Mouse (Mus musculus) induced T-regulatory cell, adult 2 months (primary cell): ENCODE results near the gene Glud1.

Source experiments
- DNase-seq: peaks from one replicate; pipeline ENCODE4 v3.0.0-alpha.2; 2012; ENCODE audit warnings: low read depth

Glud1 gene

DNA sequence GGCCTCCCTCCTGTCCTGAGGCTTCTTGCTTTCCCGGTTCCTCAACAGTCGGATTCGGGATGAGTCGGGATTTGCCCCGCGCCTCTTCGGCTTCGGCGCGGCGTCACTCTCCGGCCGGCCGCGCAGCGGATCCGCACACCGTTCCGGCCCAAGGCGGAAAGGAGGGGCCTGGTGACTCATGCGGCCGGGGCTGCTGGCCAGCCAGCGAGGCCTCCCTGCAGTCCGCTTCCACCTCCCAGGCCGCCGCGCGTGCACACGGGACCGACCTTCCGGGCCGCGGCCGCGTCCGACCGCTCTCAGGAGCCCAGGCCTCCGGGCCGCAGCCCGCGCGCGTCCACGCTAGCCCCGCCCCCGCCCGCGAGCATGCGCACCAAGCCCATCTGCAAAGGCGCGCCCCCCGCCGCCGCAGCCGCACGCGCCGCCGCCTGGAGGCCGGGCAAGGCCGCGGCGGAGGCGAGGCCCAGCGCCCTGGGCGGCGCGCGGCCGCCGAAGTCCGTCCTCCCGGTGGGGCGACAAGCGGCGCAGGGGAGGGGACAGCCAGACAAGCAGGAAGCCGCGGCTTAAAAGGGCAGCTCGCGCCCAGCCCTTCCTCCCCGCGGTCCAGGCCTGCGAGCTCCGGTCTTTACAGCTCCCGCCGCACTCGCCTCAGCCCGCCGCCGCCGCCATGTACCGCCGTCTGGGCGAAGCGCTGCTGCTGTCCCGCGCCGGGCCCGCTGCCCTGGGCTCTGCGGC, at the start of gene Glud1, which contains the start of gene Shld2:
Gene Glud1, plus strand, starts transcription at position 494 of the 732 bp plus-strand sequence.
Gene Shld2, minus strand, starts transcription at position 260 of the 732 bp plus-strand sequence.
- DNase-seq: peak; percentile 93

DNA sequence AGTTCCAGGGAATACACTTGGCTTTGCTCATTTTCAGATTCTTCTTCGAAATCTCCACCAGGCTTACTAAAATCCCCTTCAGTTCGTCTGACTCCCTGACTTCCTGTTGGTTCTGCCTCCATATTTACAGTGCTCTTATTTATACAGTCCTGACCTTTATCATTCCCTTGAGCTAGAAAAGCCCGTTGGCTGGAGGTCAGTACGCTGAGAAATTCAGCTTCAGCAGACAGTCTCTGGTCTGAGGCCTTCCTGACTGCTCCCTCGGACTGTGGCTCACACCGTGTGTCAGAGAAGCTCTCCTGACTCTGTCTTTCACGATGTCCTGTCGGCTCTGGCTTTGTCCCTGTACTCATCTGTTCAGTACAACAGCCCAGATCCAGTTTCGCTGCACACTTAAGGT, 42.5 kb upstream of the Glud1 start:
- DNase-seq: no peak

DNA sequence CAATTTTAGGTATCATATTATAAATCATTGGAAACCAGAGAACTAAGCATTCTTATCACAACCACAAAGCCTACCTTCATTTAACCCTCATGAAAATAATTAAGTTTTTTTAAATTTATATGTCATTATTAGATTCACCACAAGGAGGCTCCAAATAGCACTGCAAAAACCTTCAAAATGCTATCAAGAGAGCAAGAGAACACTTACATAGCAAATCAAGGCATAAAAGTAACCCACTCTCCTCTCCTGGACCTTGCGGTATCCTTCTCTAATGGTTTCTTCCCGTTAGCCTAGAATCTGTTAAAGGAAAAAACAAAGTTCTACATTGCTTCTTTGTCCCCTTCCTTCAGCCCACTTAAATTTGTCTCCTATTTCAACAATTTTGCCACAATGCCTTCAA, 37.2 kb upstream of the Glud1 start:
- DNase-seq: peak; percentile 72

DNA sequence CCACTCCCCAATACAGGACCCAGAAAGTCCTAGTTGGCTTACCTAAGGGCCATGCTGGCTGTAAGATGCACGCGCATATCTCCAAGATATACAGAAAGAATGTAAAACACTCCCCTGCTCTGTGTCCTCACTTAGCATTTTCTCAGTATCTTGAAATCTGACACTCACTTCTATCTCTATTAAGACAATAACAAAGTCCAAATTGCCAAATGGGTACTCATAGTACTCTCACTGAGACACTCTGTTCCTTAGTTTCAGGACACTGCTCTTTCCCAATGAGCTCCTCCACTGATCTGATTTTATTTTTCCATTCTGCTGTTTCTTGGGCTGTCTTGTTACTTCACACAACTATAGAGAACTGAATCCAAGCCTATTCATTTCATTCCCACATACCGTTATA, 36.4 kb upstream of the Glud1 start:
- DNase-seq: no peak

DNA sequence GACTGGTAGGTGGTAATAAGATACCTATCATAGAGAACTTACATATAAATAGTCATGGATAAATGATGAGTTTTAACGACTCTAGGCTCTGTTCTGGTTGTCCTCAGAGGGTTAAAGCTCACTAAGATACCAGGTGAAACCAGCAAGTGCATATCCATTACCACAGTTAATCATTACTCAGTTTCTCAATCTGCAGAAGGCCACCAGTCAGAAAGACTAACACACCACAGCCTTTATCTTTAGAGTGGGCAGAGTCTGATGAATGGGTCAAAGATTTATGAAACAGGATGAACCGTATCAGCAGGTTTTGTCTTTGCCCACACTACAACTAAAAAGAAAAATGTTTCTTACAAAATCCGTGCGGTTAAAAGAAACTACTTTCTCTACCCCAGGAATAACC, 35.3 kb upstream of the Glud1 start:
- DNase-seq: no peak

DNA sequence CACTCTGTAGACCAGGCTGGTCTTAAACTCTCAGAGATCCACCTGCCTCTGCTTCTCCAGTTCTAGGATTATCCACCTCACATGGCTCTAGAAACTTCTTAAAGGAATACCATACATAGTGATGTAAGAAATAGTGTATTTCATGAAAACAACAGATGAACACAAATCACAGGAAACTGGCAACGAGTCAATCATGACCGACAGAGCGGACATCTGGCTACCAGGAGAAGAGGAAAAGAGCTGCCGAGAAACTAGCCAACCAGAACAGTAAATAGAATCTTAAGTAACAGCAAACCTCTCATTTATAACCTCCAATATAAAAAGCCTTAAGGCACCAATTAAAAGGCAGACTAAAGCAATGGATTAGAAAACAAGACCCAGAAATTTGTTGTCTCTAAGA, 30.8 kb upstream of the Glud1 start:
- DNase-seq: no peak

DNA sequence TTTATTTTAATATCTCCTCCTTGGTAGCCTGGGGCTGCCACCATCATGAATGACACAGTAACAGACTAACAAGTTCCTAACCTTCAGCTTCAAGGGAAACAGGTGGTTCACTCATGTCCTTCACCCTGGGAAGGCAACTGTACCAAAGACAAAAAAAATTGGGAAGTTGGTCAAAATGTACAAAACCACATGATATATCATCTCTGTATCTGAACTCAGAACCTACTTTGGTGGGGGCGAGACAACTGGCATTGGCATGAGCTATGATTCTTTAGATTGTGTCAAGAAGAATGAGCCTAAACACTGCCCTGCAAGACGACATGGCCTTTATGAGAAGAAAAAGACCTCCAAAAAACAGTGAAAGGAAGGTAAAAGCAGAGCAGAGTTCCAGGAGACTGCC, 29.7 kb upstream of the Glud1 start:
- no peak for DNase-seq

DNA sequence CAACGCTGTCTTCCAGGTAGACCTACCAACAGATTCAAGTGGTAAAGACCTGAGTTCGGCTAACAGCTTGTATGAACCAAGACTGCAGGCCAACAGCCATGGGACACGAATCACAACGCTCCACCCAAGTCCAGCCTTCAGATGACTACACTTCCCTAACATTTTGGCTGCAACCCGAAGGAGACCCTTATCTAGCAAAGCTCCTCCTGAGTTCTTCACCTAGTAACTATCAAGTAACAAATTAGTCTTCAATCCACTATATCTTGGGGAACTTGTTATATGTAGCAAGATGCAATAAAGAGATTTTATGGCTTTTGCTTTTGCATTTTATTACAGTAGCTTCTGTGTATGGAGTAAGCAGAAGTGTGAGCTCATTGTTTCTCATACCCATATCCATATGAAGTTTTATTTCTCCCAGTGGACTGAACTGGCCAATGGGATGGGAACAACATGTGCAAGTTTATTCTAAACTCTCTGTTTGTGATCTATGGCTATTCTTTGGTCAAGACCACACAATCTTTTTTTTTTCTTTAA, 28.7 kb upstream of the Glud1 start:
- no peak for DNase-seq

DNA sequence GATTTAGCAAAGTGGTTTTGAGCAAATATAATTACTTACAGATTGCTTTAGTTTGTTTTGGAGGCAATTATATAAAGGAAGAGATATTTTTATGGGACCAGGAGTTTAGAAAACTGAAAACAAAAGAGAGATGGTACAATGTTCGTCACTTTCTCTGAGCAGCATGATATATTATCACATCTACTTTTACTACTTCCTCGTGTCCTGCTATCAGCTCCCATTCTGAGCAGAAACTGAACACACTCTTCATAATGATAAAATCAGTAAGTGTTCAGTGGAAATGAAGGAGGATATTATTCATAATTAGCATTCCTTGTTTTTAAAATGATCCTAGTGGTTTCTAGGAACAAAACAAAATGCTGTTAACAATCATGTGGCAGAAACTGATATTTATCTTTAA, 22.1 kb upstream of the Glud1 start:
- no peak for DNase-seq

DNA sequence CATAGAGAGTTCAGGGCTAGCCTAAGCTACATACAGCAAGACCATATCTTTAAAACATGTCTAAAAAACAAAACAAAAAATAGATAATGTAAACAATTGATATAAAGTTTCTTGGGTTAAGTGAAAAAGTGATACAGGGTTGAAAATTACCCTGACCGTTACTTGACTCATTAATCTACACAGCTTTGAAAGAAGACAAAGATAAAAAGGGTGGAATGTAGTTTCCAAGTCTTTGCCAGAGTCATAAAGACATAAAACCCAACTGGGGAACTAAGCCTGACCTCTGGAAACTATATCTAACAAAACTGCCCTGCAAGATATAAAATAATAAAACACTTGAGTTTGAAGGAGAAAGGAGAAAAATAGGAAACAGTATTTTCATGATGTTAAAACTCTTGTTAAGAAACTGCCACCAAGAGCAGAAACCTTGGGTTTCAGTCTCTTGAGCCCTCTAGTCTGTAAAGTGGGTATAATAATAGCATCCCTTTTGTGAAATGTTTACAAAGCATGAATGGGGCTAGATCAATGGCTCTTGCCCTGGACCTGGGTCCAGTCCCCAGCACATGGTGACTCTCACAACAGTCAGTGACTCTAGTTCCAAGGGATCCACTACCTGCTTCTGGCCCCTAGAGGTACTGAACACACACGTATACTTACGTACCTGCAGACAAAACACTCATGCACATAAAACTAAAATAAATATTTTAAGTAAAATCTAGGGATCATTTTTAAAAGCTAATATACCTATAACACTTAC, 21.1 kb upstream of the Glud1 start:
- no peak for DNase-seq

DNA sequence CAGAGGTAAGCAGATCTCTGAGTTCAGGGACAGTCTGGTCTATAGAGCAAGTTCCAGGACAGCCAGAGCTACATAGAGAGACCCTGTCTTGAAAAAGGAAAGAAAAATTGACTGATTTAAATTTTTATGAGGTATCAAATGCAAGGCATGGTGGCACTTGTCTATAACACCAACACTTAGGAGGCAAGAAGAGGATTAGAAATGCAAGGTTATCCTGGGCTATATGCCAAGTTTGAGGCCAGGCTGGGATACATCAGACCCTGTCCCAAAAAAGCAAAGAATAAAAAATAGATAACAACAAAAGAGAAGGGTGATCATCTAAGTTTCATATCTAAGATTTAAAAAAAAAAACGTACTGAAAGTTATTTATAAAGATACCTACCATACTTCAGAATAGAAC, 20.3 kb upstream of the Glud1 start:
- DNase-seq: no peak

DNA sequence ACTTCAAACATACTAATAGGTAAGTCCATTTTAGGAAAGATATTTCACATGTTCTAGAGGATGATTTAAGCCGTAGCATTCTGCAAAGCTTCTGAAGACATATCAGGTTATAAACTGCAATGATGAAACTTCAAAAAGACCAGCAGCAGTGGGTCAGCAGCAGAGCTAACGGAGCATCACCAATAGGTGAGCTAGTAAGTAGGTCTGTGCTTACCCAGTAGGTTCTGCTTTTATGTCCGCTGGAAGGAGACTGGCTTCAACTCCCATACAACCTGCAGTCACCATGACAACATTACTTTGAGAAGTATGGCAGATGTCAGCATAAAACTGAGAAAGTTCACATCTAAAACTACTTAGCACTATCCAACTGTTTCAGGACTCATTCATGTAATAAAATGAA, 16.9 kb upstream of the Glud1 start:
- DNase-seq: no peak

DNA sequence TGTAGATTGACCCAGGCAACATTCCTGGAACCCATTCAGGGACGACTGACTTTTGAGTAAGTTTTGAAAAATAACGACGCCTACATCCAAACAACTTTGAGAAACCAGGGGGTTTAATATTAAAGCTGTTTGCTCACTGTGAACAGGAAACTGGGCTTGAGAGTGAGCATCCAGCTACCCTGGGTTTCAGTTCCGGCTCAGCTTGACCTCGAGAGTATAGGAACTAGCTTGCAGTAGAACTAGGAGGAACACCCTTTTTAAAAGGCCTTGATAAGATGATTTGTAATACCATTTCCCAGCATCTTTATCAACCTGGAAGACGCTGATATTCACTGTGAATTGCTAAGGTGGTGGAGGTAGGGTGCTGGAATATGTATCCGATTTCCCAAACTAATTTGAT, 14.2 kb upstream of the Glud1 start:
- DNase-seq: no peak

DNA sequence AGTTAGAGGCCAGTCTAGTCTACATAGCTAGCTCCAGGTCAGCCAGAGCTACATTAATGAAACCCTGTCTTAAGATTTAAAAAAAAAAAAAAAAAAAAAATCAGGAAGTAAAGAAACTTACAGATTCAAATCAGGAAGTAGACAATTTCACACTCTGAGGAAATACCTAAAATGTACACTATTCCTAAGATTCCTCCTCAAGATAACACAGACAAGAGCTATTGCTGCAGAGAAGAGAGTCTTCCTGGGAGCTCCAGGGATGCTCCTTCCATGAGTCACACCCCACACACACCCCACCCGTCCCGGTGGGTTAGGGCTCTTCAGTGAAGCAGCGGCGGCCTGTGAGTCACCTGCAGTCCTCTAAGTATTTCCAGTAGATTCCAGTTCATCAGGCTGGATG, 13.5 kb upstream of the Glud1 start:
- DNase-seq: no peak

DNA sequence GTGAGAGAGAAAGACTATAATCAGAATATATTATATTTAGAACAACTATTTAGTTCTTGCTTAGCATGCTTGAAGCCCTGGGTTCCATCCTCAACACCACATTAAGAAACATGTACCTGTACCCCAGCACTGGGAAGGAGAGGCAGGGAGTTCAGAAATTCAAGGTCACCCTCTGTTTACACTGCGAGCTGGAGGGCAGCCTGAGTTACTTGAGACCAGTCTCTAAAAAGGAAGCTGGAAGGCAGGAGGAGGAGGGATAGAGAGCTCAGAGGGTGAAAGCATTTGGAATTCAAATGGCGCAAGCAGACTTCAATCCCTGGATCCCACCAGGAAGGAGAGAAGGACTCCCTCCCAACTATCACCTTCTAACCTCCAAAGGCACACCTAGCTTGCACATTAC, 12.9 kb upstream of the Glud1 start:
- DNase-seq: no peak

DNA sequence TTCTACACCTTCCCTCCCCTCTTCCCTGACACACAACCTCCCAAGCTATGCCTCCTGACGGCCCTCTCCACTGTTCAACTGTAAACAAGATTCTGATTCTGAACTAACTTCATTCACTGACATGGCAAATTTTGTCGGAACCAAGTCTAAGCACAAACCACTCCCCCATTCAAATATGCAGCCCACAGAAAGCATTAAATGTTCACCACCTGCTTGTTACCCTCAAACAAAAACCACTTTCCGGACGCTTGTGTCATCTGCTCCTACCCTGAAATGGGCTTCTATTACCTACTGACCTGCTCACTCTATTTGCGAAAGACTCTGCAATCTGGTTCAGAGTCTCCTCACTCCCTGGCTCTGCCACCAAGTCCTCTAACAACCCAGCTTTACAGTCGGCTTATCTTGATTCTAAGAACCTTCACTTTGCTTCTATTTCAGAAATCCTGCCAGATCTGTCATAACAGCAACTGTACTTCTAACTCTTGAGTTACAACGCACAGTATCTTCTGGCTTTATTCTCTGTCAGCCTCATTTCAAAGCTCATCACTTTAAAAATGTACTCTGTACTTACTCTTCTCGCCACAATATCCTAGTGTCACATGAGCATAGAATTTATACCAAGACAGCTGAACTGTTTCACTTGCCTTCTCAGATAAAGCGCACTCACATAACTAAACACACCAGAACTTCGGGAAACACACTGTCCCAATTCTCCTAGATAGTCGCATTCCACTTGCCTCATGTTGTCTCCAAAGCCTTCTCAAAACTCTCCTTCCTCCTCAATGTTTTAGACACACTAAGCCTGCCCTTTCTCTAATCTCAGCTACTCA, 11.4 kb upstream of the Glud1 start:
- no peak for DNase-seq

DNA sequence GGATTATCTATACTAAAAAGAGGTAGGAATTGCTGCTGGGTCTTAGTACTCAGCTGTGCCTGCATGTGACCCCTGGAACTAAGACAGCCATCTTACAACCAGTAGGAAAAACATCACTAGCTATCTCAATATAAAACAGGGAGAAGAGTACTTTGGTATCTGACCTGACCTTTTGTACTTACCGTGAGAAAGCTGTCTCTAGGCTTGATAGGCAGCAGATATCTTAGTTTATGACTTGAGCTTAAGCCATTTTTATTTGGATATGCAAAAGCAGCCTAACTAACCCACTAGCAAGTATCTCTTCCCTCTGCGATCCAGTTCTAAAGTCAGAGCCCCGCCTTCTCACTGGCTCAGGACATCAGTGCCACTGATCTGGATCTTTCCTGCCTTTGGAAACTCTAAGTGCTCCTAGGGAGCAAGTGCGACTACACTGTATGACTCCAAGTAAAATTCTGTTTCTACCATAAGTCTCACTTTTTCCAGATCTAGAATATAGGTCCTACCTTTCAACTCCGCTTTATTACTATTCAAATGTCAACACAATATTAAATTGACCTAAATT, 7.8 kb upstream of the Glud1 start:
- no peak for DNase-seq

DNA sequence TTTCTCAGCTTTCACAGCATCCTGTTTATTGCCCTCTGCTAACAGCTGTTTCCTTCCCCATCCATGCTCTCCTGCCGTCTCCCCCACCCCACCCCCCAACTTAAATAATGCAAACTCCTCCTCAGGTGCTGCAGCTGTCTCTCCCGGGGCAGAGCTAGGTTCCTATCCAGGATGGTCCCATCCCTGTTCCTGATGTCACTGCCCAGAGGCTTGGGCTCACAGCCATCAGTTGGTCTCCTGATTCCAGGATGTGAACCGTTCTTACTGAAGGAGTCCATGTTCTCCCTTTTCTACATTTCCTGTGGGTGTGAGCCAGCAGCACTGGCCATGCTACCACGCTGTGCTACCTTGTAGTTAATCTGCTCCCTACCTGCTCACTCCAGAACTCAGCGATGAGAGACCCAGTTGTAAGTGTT, 7.3 kb upstream of the Glud1 start:
- no peak for DNase-seq

DNA sequence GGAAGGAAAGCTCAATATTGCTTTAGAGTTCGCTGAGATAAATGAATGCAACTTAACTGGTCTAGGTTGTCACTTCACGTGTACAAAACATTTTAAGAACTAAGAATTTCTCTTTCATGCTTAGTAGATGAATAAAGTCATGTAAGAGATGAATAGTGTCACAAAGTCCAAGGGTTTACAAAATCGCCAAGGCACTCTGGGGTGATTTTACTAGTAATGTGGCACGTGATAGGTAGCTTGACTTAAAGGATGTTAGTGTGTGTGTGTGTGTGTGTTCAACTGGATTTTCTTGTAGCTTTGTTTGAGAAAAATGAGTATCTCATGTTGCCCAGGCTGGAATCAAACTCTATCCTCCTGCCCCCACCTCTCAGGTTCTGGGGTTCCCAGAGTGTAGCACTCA, 1.3 kb upstream of the Glud1 start:
- no peak for DNase-seq

DNA sequence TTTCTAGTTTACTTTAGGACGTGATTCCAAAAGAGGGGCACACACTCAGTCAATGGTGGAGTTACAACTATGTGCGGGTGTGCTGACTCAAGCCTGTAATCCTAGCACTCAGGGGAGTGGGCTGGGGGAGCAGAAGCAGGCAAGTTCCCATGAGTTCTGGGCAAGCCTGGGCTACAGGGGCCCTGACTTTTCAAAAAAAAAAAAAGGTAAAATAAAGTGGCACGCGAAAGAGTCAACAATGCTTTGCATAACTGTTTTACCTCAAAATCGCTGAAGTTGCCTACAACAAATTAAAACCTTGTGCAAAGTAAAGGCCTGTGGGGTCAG, 657 bp upstream of the Glud1 start:
- no peak for DNase-seq

DNA sequence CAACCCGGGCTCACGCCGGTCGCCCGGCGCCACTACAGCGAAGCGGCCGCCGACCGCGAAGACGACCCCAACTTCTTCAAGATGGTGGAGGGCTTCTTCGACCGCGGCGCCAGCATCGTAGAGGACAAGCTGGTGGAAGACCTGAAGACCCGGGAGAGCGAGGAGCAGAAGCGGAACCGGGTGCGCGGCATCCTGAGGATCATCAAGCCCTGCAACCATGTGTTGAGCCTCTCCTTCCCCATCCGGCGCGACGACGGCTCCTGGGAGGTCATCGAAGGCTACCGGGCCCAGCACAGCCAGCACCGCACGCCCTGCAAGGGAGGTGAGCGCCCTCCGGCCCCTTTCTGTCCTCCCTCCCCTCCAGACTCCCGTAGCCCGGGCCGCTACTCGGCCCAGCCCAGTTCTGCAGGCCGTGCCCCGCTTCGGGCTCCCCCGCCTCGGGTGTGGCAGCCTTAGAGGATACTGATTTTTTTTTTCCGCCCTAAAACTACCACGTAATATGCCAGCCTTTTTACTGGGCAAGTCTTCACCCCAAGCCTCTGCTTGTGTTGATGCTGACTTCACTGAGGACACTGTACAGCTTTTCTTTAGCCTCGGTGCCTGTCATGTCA, 599 bp downstream of the Glud1 start:
- DNase-seq: peak; percentile 77

DNA sequence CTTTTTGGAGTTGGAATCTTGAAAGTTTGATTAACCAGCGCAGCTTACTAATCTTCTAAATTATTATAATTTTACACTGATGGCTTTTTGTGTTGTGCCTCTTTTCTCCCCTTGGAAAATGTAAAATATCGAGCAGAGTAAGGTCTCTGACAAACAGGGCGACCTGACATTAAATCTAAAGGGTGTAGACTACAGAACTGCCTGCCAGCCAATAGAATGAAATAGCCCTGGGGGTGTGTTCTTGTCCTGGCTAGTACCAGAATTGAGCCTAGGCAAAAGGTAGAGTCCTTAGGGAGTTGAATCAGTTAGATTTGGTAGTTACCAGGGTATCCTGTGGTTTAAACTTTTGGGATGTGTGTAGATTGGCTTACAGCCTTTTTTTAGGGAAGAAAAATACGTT, 1.2 kb downstream of the Glud1 start:
- no peak for DNase-seq
